Mouse (Mus musculus): ENCODE data around the gene 1500009C09Rik. TPM values are rescaled to one million over a fixed set of nuclear protein-coding genes. Genes with fewer than 3 reads are reported as not detected.

Gene 1500009C09Rik
- polyA plus RNA-seq, 1 experiment from 2014 or later = not detected

DNA sequence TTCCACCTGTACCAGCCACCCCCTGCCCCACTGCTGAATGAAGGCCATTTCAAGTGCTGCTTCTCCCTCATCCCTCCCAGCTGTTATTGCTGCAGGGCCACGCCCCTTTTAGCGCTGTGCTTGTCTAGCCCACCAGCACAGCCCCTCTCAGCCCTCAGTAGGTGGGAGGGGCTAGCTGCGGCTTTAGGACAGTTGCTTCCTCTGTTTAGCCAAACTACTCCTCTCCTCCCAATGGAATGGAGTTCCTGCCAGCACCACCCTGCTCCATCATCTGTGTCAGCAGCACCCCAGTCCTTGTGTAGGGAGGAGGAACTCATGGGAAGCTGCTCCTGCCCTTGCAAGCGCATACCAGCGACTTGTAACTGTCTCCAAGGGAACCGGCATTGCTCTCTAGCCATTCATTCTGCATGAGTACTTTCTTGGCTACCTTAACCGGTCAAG lies 41.1 kb downstream of the 1500009C09Rik start:
- Histone ChIP-seq H3K4me2 (replicated peaks; ENCODE audit: low read depth, low read length) (no peak overlapping the region), H3K9ac (replicated peaks; ENCODE audit: low read depth) (no peak overlapping the region), H3K36me3 (ENCODE audit: insufficient read depth, low read length) (no peaks in the 10 kb centered on the region), H3K9me3 (ENCODE audit: low read length) (no peaks in the 10 kb centered on the region), H3K27me3 (replicated peaks; ENCODE audit: insufficient read depth, low read length) (no peaks in the 10 kb centered on the region), H3K4me3 (ENCODE audit: low read depth, low read length) (no peak overlapping the region), H3K4me1 (ENCODE audit: insufficient read depth, low read depth, low read length) (no peaks in the 10 kb centered on the region), H3K27ac (ENCODE audit: low read length) (no peak overlapping the region)
- 6% methylated on average over 7 of the region's 7 CpGs for WGBS
- peak; percentile 27 for DNase-seq (ENCODE audit: low spot score)
- TF ChIP-seq EP300 (IDR thresholded peaks at IDR 0.05) (no peak), CTCF (IDR thresholded peaks at IDR 0.05) (no peak)
- no peak; the same call in 1 of the 2 replicates for ATAC-seq

DNA sequence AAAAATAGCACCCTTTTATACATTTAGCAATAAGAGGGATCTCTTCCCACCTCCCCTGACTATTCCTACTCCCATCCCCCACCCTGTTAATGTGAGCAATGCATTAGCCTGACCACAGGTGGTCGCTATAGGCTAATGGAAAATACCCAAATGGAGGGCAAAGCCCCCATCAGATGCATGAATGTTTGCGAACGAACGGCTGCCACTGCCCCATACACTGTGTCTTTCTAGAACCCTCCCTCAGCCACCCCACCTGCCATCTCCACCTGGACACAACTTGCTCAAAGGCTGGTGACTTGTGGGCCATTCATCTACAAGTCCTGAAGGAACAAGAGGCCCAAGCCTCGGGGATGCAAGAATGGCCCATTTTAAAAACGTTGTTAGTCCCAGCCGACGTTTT lies 41.9 kb downstream of the 1500009C09Rik start:
- ATAC-seq (no peak), DNase-seq (ENCODE audit: low spot score) (peak; percentile 18)
- no peak overlapping the region for H3K4me3 ChIP-seq (ENCODE audit: low read depth, low read length)
- no peaks in the 10 kb centered on the region for H3K36me3 ChIP-seq (ENCODE audit: insufficient read depth, low read length)
- H3K27me3 ChIP-seq (replicated peaks; ENCODE audit: insufficient read depth, low read length) = no peaks in the 10 kb centered on the region
- WGBS = 32% methylated on average over 8 of the region's 8 CpGs
- peak; percentile 73 for TF ChIP-seq CTCF (IDR thresholded peaks at IDR 0.05)
- TF ChIP-seq EP300 (IDR thresholded peaks at IDR 0.05) = no peak
- no peak overlapping the region for H3K4me2 ChIP-seq (replicated peaks; ENCODE audit: low read depth, low read length)
- H3K4me1 ChIP-seq (ENCODE audit: insufficient read depth, low read depth, low read length) = no peaks in the 10 kb centered on the region
- H3K9me3 ChIP-seq (ENCODE audit: low read length) = no peaks in the 10 kb centered on the region
- no peak overlapping the region for H3K9ac ChIP-seq (replicated peaks; ENCODE audit: low read depth)
- no peak overlapping the region for H3K27ac ChIP-seq (ENCODE audit: low read length)

DNA sequence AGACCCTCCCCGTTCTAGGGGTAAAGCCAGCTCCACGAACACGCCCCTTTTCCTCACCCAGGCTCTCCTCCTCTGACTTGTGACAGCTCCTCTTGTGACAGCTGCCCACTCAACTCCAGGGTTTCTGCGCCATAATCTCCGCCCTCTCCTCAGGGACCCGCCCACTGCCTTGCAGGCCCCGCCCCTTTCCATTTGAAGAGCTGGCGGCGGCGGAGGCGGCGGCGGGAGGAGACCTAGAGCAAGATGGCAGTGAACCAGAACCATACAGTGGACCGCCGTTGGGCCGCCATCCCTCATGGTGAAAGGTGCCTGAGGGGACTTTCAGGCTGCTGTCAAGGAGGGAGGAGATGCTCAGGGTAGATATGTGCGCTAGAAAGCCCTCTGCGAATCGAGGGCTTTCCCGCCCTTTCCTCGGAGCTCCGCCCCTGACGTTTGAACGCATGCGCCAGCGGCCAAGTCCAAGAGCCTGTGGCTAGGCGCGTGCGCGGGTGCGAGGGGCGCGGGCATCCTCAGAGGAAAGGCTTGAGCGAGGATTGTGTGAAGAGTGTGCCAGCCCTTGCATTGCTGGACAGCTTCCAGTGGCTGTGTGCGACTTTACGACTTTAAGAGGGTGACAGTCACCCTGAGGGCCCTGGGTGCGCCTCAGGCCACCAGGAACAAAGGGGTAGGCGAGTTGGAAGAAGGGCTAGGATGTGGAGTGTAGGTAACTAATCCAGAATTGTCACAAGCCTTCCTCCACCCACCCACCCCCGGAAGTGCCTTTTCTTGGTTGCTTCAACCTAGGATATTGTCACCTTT lies 46.8 kb downstream of the 1500009C09Rik start, which contains the start of gene Wbp2nl:
TSS of gene Wbp2nl (plus strand) at position 191 of the 798 bp plus-strand sequence.
- Histone ChIP-seq H3K36me3 (ENCODE audit: insufficient read depth, low read length) (no peaks in the 10 kb centered on the region), H3K4me1 (ENCODE audit: insufficient read depth, low read depth, low read length) (no peaks in the 10 kb centered on the region), H3K4me2 (replicated peaks; ENCODE audit: low read depth, low read length) (0 out of 2 replicates have a peak within 1 kb of the TSS, but pooled peaks have one; percentile 1), H3K27me3 (replicated peaks; ENCODE audit: insufficient read depth, low read length) (no peaks in the 10 kb centered on the region), H3K9ac (replicated peaks; ENCODE audit: low read depth) (no peak within 1 kb of the TSS), H3K27ac (ENCODE audit: low read length) (no peak within 1 kb of the TSS), H3K9me3 (ENCODE audit: low read length) (no peaks in the 10 kb centered on the region), H3K4me3 (ENCODE audit: low read depth, low read length) (no peak within 1 kb of the TSS)
- no peak for TF ChIP-seq EP300 (IDR thresholded peaks at IDR 0.05)
- no peak for TF ChIP-seq CTCF (IDR thresholded peaks at IDR 0.05)
- DNase-seq (ENCODE audit: low spot score) = peak; percentile 22
- ATAC-seq = peak; percentile 19; the same call in 1 of the 2 replicates
- WGBS = 51% methylated on average over 38 of the region's 39 CpGs

DNA sequence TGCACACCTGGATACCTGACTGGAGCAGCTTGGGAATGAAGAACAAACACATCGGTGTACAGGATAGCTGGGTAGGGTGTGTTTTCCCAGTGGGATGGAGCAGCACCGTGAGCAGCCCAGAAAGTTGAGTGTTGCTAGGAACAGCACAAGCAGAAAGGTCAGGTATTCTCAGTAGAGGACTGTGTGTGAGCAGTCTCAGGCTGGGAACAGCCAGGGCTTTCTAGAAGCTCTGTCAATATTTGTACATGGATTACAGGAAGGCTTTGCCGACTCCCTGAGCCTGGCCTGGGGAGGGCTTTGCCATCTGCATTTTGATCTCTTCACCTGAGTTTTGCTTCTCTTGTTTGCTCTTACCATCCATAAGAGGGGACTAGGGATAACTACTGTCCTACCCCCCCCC lies 54.9 kb downstream of the 1500009C09Rik start:
- ATAC-seq = peak; percentile 55
- H3K27ac ChIP-seq (ENCODE audit: low read length) = no peak overlapping the region

DNA sequence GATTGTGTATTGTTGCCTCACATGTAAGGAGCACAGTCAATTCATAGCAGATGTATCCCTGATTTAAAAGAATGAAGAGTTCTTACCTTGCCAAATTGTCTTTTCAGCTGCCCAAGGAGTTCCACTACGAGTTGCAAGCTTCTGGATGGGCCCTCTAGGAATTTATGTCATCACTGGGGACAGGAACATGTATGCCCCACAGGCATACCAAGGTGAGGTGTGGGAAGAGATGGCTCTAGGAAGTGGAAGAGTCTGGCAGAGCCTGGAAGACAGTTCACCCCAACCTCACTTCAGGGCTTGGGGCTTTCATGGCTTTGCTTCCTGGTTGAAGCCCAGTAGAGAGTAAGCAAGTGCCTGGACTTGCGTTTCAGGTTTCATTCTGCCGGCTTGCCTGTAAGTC lies 56.2 kb downstream of the 1500009C09Rik start:
- no peak for ATAC-seq
- Histone ChIP-seq H3K4me3 (ENCODE audit: low read depth, low read length) (no peak overlapping the region), H3K4me1 (ENCODE audit: insufficient read depth, low read depth, low read length) (no peaks in the 10 kb centered on the region), H3K27ac (ENCODE audit: low read length) (no peak overlapping the region), H3K36me3 (ENCODE audit: insufficient read depth, low read length) (no peaks in the 10 kb centered on the region), H3K9me3 (ENCODE audit: low read length) (no peaks in the 10 kb centered on the region), H3K27me3 (replicated peaks; ENCODE audit: insufficient read depth, low read length) (no peaks in the 10 kb centered on the region), H3K4me2 (replicated peaks; ENCODE audit: low read depth, low read length) (no peak overlapping the region), H3K9ac (replicated peaks; ENCODE audit: low read depth) (no peak overlapping the region)
- WGBS = 58% methylated on average over 3 of the region's 3 CpGs
- no peak for DNase-seq (ENCODE audit: low spot score)
- TF ChIP-seq EP300 (IDR thresholded peaks at IDR 0.05) (no peak), CTCF (IDR thresholded peaks at IDR 0.05) (no peak)

More for the DNA sequence above, 54.9 kb downstream of the 1500009C09Rik start:
- 56% methylated on average over 3 of the region's 3 CpGs for WGBS
- no peak overlapping the region for H3K4me3 ChIP-seq (ENCODE audit: low read depth, low read length)
- no peaks in the 10 kb centered on the region for H3K4me1 ChIP-seq (ENCODE audit: insufficient read depth, low read depth, low read length)
- TF ChIP-seq CTCF (IDR thresholded peaks at IDR 0.05) (no peak), EP300 (IDR thresholded peaks at IDR 0.05) (no peak)
- no peaks in the 10 kb centered on the region for H3K36me3 ChIP-seq (ENCODE audit: insufficient read depth, low read length)
- no peaks in the 10 kb centered on the region for H3K9me3 ChIP-seq (ENCODE audit: low read length)
- peak; percentile 45 for DNase-seq (ENCODE audit: low spot score)
- H3K4me2 ChIP-seq (replicated peaks; ENCODE audit: low read depth, low read length) = no peak overlapping the region
- no peak overlapping the region for H3K9ac ChIP-seq (replicated peaks; ENCODE audit: low read depth)
- H3K27me3 ChIP-seq (replicated peaks; ENCODE audit: insufficient read depth, low read length) = no peaks in the 10 kb centered on the region

Other genes with a start within 250 kb of the 1500009C09Rik start
- 14.5 and 17.1 TPM in 2 replicates for gene Desi1, start 218.5 kb upstream of the 1500009C09Rik start, polyA plus RNA-seq (2015; fragmentation: Nextera tagmentation; extraction: Ambion mirVana)
- gene Snu13, start 204.8 kb upstream of the 1500009C09Rik start, polyA plus RNA-seq (2015; fragmentation: Nextera tagmentation; extraction: Ambion mirVana) = 131 and 139 TPM in 2 replicates
- gene 4930407I10Rik, start 193.2 kb upstream of the 1500009C09Rik start, polyA plus RNA-seq (2015; fragmentation: Nextera tagmentation; extraction: Ambion mirVana) = not detected in 2 replicates
- not detected in 2 replicates for gene Mei1, start 182.4 kb upstream of the 1500009C09Rik start, polyA plus RNA-seq (2015; fragmentation: Nextera tagmentation; extraction: Ambion mirVana)
- 10.4 and 10.8 TPM in 2 replicates for gene Ccdc134, start 124.5 kb upstream of the 1500009C09Rik start, polyA plus RNA-seq (2015; fragmentation: Nextera tagmentation; extraction: Ambion mirVana)
- 113 and 115 TPM in 2 replicates for gene Srebf2, start 105.2 kb upstream of the 1500009C09Rik start, polyA plus RNA-seq (2015; fragmentation: Nextera tagmentation; extraction: Ambion mirVana)
- gene Shisa8, start 39.6 kb upstream of the 1500009C09Rik start, polyA plus RNA-seq (2015; fragmentation: Nextera tagmentation; extraction: Ambion mirVana) = 0.29 and 0.55 TPM in 2 replicates
- 0.07 and 0.49 TPM in 2 replicates for gene Tnfrsf13c, start 28.0 kb upstream of the 1500009C09Rik start, polyA plus RNA-seq (2015; fragmentation: Nextera tagmentation; extraction: Ambion mirVana)
- gene Cenpm, start 7.6 kb upstream of the 1500009C09Rik start, polyA plus RNA-seq (2015; fragmentation: Nextera tagmentation; extraction: Ambion mirVana) = 3.9 and 4.3 TPM in 2 replicates
- 0.11 and 0.26 TPM in 2 replicates for gene Sept3, start 22.5 kb downstream of the 1500009C09Rik start, polyA plus RNA-seq (2015; fragmentation: Nextera tagmentation; extraction: Ambion mirVana)
- gene Wbp2nl, start 46.6 kb downstream of the 1500009C09Rik start, polyA plus RNA-seq (2015; fragmentation: Nextera tagmentation; extraction: Ambion mirVana) = 0.19 TPM in 1 of 2 replicates, not detected in the other
- gene Naga, start 86.5 kb downstream of the 1500009C09Rik start, polyA plus RNA-seq (2015; fragmentation: Nextera tagmentation; extraction: Ambion mirVana) = 73.0 and 75.4 TPM in 2 replicates
- 8.4 TPM in 2 replicates for gene Pheta2, start 86.5 kb downstream of the 1500009C09Rik start, polyA plus RNA-seq (2015; fragmentation: Nextera tagmentation; extraction: Ambion mirVana)
- gene Smdt1, start 86.6 kb downstream of the 1500009C09Rik start, polyA plus RNA-seq (2015; fragmentation: Nextera tagmentation; extraction: Ambion mirVana) = 241 and 276 TPM in 2 replicates
- 439 and 454 TPM in 2 replicates for gene Ndufa6, start 101.9 kb downstream of the 1500009C09Rik start, polyA plus RNA-seq (2015; fragmentation: Nextera tagmentation; extraction: Ambion mirVana)
- 13.3 and 14.2 TPM in 2 replicates for gene Cyp2d22, start 127.9 kb downstream of the 1500009C09Rik start, polyA plus RNA-seq (2015; fragmentation: Nextera tagmentation; extraction: Ambion mirVana)
- gene Cyp2d11, start 141.6 kb downstream of the 1500009C09Rik start, polyA plus RNA-seq (2015; fragmentation: Nextera tagmentation; extraction: Ambion mirVana) = not detected in 2 replicates
- gene Cyp2d10, start 154.8 kb downstream of the 1500009C09Rik start, polyA plus RNA-seq (2015; fragmentation: Nextera tagmentation; extraction: Ambion mirVana) = not detected in 2 replicates
- gene Cyp2d9, start 181.0 kb downstream of the 1500009C09Rik start, polyA plus RNA-seq (2015; fragmentation: Nextera tagmentation; extraction: Ambion mirVana) = not detected in 2 replicates

All from lung, postnatal 0 days (tissue).